Mouse (Mus musculus) liver, adult 2 months (tissue): ENCODE data around the gene Galnt10.

ENCODE experiments used
- CTCF ChIP-seq: fragments of 200-500 bp; IDR thresholded peaks from 2 replicates; pipeline ENCODE4 v1.5.1; 2011; ENCODE audit warnings: low read depth, low read length, control low read depth
- POLR2A ChIP-seq: fragments of 200-500 bp; IDR thresholded peaks from 2 replicates; pipeline ENCODE4 v1.6.1; 2011; ENCODE audit warnings: low read length, control low read depth; ENCODE audit not compliant: insufficient read depth; ENCODE audit errors: extremely low read depth

DNA sequence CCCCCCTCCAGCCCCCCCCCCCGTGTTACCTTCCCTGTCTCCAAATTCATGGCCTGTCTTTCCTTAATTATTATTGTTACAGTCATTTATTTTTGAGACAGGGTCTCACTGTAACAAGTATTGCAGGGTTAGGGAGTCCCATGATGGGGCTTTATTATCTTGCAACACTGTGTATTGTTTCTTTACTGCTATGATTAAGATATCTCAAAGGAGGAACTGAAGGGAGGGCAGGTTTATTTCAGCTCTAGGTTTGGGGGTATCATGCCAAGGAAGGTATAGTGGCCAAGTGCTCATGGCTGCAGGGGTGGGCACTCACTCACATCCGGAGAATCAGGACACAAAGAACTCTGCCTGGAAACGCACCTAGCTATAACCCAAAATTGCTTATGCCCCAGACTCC is 23.8 kb upstream of the Galnt10 start:
- no peak for TF ChIP-seq CTCF
- no peak for TF ChIP-seq POLR2A
